Mouse (Mus musculus) stomach, postnatal 0 days (tissue): Measurements from ENCODE around the gene Dlgap3. TPM values are rescaled to one million over a fixed set of nuclear protein-coding genes. Genes with fewer than 3 reads are reported as not detected.

Experiments
- ATAC-seq: fragments of 200-750 bp; cut with Nextera tagmentation; 2 replicates; pipeline ENCODE4 v1.8.0; 2017; ENCODE audit not compliant: low FRiP score, low TSS enrichment
- DNase-seq: peaks from one replicate; pipeline ENCODE4 v3.0.0-alpha.2; 2016; ENCODE audit warnings: low spot score
- H3K27ac ChIP-seq: fragments of 300-500 bp; sonication (generic); replicated peaks from 2 replicates; pipeline ENCODE4 v1.5.1; 2014; ENCODE audit warnings: mild to moderate bottlenecking, control low read depth
- H3K27me3 ChIP-seq: fragments of 300-500 bp; sonication (generic); 2 replicates; pipeline ENCODE4 v1.6.1; 2014; ENCODE audit warnings: low read length; ENCODE audit not compliant: control insufficient read depth, insufficient read depth
- H3K36me3 ChIP-seq: fragments of 300-500 bp; sonication (generic); 2 replicates; pipeline ENCODE4 v1.6.1; 2014; ENCODE audit warnings: low read length, mixed read lengths; ENCODE audit not compliant: control insufficient read depth, insufficient read depth
- H3K4me1 ChIP-seq: fragments of 300-500 bp; sonication (generic); replicated peaks from 2 replicates; pipeline ENCODE4 v1.6.1; 2014; ENCODE audit warnings: antibody characterized with exemption; ENCODE audit not compliant: control insufficient read depth, insufficient read depth
- H3K4me2 ChIP-seq: fragments of 300-500 bp; sonication (generic); replicated peaks from 2 replicates; pipeline ENCODE4 v1.6.1; 2014; ENCODE audit warnings: low read depth, mild to moderate bottlenecking, control low read depth, moderate library complexity
- H3K4me3 ChIP-seq: fragments of 300-500 bp; sonication (generic); 2 replicates; pipeline ENCODE4 v1.5.1; 2014; ENCODE audit warnings: low read depth, low read length, control low read depth
- H3K9ac ChIP-seq: fragments of 300-500 bp; sonication (generic); 2 replicates; pipeline ENCODE4 v1.6.1; 2014; ENCODE audit warnings: mild to moderate bottlenecking, low read length, control low read depth, mixed read lengths
- H3K9me3 ChIP-seq: fragments of 300-500 bp; sonication (generic); 2 replicates; pipeline ENCODE4 v1.6.1; 2016; ENCODE audit warnings: low read length; ENCODE audit not compliant: control insufficient read depth
- CTCF ChIP-seq: IDR thresholded peaks from 2 replicates; pipeline ENCODE4 v1.5.1; 2016; ENCODE audit warnings: antibody characterized with exemption, low read depth, mild to moderate bottlenecking, moderate library complexity
- EP300 ChIP-seq: optimal IDR thresholded peaks from 2 replicates; pipeline ENCODE3; 2016; ENCODE audit warnings: antibody characterized with exemption
- WGBS: fragments of 180-500 bp; shearing (Covaris S2); extraction: QIAGEN DNeasy Blood & Tissue Kit; methylation state at CpG from one replicate; pipeline ENCODE4 v1.1.7; 2014; 5-methylcytosine and 5-hydroxymethylcytosine counted together
- polyA plus RNA-seq: library from polyadenylated mRNA; unstranded; fragments of >200 nt; fragmentation: Nextera tagmentation; extraction: Ambion mirVana; gene quantifications from 2 replicates; pipeline ENCODE4 v1.2.1, GENCODE M21; 2015

Dlgap3 gene
- polyA plus RNA-seq, 1 experiment from 2014 or later = 0.45 TPM

GRCm38 (mm10) chr4:127215799-127216198 is 46.8 kb downstream of the Dlgap3 start:
- no peak overlapping the region for H3K4me2 ChIP-seq
- ATAC-seq (no peak), DNase-seq (no peak)
- no peak overlapping the region for H3K9ac ChIP-seq
- no peaks in the 10 kb centered on the region for H3K36me3 ChIP-seq
- H3K27ac ChIP-seq = no peak overlapping the region
- TF ChIP-seq EP300 (no peak), CTCF (no peak)
- H3K4me3 ChIP-seq = no peak overlapping the region
- 72% methylated on average over 6 of the region's 9 CpGs for WGBS
- H3K4me1 ChIP-seq = no peaks in the 10 kb centered on the region
- no peaks in the 10 kb centered on the region for H3K9me3 ChIP-seq
- no peaks in the 10 kb centered on the region; the same call in 1 of the 2 replicates for H3K27me3 ChIP-seq

- WGBS = 85% methylated on average over 4 of the region's 4 CpGs
- H3K27ac ChIP-seq = no peak overlapping the region
- H3K36me3 ChIP-seq = no peaks in the 10 kb centered on the region
- H3K4me1 ChIP-seq = no peaks in the 10 kb centered on the region
- H3K9me3 ChIP-seq = no peaks in the 10 kb centered on the region
- H3K27me3 ChIP-seq = no peaks in the 10 kb centered on the region; the same call in 1 of the 2 replicates
- H3K9ac ChIP-seq = no peak overlapping the region
- H3K4me2 ChIP-seq = no peak overlapping the region
- ATAC-seq (no peak), DNase-seq (no peak)
- H3K4me3 ChIP-seq = no peak overlapping the region
- TF ChIP-seq EP300 (no peak), CTCF (no peak)
Measured at GRCm38 (mm10) chr4:127216251-127216651, 47.2 kb downstream of the Dlgap3 start.

DNA sequence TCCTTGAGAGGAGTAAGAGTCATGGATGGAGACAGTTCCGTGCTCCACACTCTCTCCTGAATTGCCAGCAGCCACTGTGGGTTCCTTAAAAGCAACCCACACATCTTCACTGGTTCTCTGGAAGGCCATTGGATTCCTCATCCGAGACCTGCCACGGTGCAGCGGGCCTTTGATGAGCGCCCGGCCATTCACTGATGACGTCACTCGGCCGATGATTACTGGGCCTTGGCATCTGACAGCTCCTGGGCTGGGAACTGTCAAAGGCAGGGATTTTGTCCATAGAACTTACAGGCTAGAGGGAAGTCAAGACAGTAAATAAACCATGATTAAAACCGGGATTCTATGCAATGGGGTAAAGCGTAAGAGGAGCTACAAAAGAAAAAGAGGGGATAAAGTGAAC is 48.0 kb downstream of the Dlgap3 start:
- Histone ChIP-seq H3K9ac (no peak overlapping the region), H3K4me1 (no peaks in the 10 kb centered on the region), H3K4me2 (no peak overlapping the region), H3K27me3 (no peaks in the 10 kb centered on the region; the same call in 1 of the 2 replicates), H3K4me3 (no peak overlapping the region), H3K36me3 (no peaks in the 10 kb centered on the region), H3K9me3 (no peaks in the 10 kb centered on the region), H3K27ac (no peak overlapping the region)
- no peak for ATAC-seq
- WGBS = 73% methylated on average over 11 of the region's 11 CpGs
- TF ChIP-seq EP300 = no peak
- no peak for TF ChIP-seq CTCF
- DNase-seq = no peak

GRCm38 (mm10) chr4:127223291-127223690 is 54.3 kb downstream of the Dlgap3 start:
- H3K4me3 ChIP-seq = no peak overlapping the region
- no peaks in the 10 kb centered on the region for H3K9me3 ChIP-seq
- no peak overlapping the region for H3K9ac ChIP-seq
- 33% methylated on average over 10 of the region's 10 CpGs for WGBS
- no peaks in the 10 kb centered on the region for H3K4me1 ChIP-seq
- H3K27ac ChIP-seq = no peak overlapping the region
- H3K4me2 ChIP-seq = no peak overlapping the region
- H3K36me3 ChIP-seq = no peaks in the 10 kb centered on the region
- peaks cover 3% of the 10 kb centered on the region for H3K27me3 ChIP-seq
- TF ChIP-seq CTCF (no peak), EP300 (no peak)
- DNase-seq = no peak
- ATAC-seq = no peak

DNA sequence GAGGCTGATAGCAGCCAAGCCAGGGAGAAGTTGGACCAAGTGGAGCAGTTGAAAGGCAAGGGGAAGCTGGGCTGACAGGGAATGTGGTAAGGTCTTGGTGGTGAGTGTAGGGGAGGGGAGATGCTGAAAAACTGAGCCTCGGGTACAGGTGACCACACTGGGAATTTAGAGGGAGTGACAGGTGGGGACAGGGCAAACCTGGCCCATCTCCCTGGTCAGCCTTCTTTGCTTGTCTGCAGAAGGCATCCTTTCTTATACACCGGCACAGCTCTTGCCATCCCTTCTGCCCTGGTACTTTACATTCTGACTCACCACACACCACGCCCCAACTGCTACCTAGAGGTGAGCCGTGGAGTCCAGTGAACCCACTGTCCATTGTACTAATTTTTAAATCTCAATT is 54.8 kb downstream of the Dlgap3 start:
- ATAC-seq = no peak
- no peaks in the 10 kb centered on the region for H3K36me3 ChIP-seq
- no peak overlapping the region for H3K9ac ChIP-seq
- no peaks in the 10 kb centered on the region for H3K9me3 ChIP-seq
- peaks cover 3% of the 10 kb centered on the region for H3K27me3 ChIP-seq
- WGBS = 49% methylated on average over 4 of the region's 4 CpGs
- no peak overlapping the region for H3K27ac ChIP-seq
- TF ChIP-seq EP300 (no peak), CTCF (no peak)
- H3K4me2 ChIP-seq = no peak overlapping the region
- H3K4me1 ChIP-seq = no peaks in the 10 kb centered on the region
- DNase-seq = no peak
- no peak overlapping the region for H3K4me3 ChIP-seq

DNA sequence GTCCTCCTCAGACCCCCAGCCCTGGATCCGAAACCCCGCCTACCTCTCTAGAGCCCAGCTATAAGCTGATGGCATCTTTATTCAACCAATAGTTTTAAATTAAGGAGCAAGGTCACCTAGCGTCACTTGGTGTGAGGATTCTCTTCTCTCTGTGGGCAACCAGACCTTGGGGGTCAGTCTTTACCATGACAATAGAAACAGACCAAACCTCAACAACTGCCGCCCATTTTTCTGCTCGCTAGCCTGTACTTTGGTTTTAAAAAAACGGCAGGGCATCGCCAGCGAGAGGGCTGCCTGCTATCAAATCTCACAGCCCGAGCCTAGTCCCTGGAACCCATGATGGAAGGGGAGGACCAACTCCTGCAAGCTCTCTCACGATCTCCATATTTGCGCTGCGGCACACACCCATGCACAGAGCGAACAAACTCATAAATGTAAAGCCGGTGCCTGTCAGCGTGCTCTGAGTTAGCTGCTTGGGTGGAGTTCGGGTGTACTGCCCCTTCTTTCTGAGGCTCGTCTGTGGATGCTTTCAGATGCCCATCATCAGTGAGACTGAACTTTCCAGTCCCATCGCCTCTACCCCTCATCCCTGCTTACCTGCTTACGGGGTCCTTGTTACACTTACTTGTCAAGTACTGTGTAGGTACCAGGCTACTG is 55.6 kb downstream of the Dlgap3 start:
- WGBS = 20% methylated on average over 19 of the region's 19 CpGs
- no peak for ATAC-seq
- H3K27me3 ChIP-seq = peaks cover 3% of the 10 kb centered on the region

More for the DNA sequence above, 55.6 kb downstream of the Dlgap3 start:
- Histone ChIP-seq H3K27ac (no peak overlapping the region), H3K9ac (no peak overlapping the region), H3K4me3 (no peak overlapping the region), H3K9me3 (no peaks in the 10 kb centered on the region), H3K4me2 (no peak overlapping the region), H3K36me3 (no peaks in the 10 kb centered on the region), H3K4me1 (no peaks in the 10 kb centered on the region)
- TF ChIP-seq CTCF = no peak
- no peak for TF ChIP-seq EP300
- DNase-seq = no peak
